Mouse (Mus musculus) liver, embryonic 12.5 days (tissue): ENCODE data around the gene Anks1b. TPM values are rescaled to one million over a fixed set of nuclear protein-coding genes. Genes with fewer than 3 reads are reported as not detected.

Experiments
- ATAC-seq: fragments of 200-750 bp; cut with Nextera tagmentation; 2 replicates; pipeline ENCODE4 v1.8.0; 2017; ENCODE audit warnings: moderate number of reproducible peaks, mild to moderate bottlenecking, moderate library complexity
- H3K27ac ChIP-seq: fragments of 300-500 bp; sonication (generic); 2 replicates; pipeline ENCODE4 v1.5.1; 2016; ENCODE audit warnings: mild to moderate bottlenecking
- H3K27me3 ChIP-seq: fragments of 300-500 bp; sonication (generic); replicated peaks from 2 replicates; pipeline ENCODE4 v1.6.1; 2016; ENCODE audit warnings: mild to moderate bottlenecking, moderate library complexity
- H3K36me3 ChIP-seq: fragments of 300-500 bp; sonication (generic); 2 replicates; pipeline ENCODE4 v1.6.1; 2016; ENCODE audit warnings: mild to moderate bottlenecking, moderate library complexity
- H3K4me1 ChIP-seq: fragments of 300-500 bp; sonication (generic); 2 replicates; pipeline ENCODE4 v1.6.1; 2016
- H3K4me2 ChIP-seq: fragments of 300-500 bp; sonication (generic); 2 replicates; pipeline ENCODE4 v1.6.1; 2016; ENCODE audit warnings: mild to moderate bottlenecking, moderate library complexity
- H3K4me3 ChIP-seq: fragments of 300-500 bp; sonication (generic); 2 replicates; pipeline ENCODE4 v1.5.1; 2016; ENCODE audit warnings: mild to moderate bottlenecking, moderate library complexity
- H3K9ac ChIP-seq: fragments of 300-500 bp; sonication (generic); 2 replicates; pipeline ENCODE4 v1.6.1; 2016; ENCODE audit warnings: mild to moderate bottlenecking, moderate library complexity
- H3K9me3 ChIP-seq: fragments of 300-500 bp; sonication (generic); replicated peaks from 2 replicates; pipeline ENCODE4 v1.6.1; 2016; ENCODE audit warnings: mild to moderate bottlenecking, moderate library complexity
- WGBS: fragments of 180-500 bp; shearing (Covaris S2); methylation state at CpG from one replicate; pipeline ENCODE4 v1.1.7; 2016; ENCODE audit not compliant: insufficient replicate concordance; 5-methylcytosine and 5-hydroxymethylcytosine counted together
- polyA plus RNA-seq: library from polyadenylated mRNA; unstranded; fragments of >200 nt; fragmentation: Nextera tagmentation; extraction: Ambion mirVana; gene quantifications from 2 replicates; pipeline ENCODE4 v1.2.1, GENCODE M21; 2016

Anks1b gene
- polyA plus RNA-seq, 1 experiment from 2014 or later: 0.02 TPM

DNA sequence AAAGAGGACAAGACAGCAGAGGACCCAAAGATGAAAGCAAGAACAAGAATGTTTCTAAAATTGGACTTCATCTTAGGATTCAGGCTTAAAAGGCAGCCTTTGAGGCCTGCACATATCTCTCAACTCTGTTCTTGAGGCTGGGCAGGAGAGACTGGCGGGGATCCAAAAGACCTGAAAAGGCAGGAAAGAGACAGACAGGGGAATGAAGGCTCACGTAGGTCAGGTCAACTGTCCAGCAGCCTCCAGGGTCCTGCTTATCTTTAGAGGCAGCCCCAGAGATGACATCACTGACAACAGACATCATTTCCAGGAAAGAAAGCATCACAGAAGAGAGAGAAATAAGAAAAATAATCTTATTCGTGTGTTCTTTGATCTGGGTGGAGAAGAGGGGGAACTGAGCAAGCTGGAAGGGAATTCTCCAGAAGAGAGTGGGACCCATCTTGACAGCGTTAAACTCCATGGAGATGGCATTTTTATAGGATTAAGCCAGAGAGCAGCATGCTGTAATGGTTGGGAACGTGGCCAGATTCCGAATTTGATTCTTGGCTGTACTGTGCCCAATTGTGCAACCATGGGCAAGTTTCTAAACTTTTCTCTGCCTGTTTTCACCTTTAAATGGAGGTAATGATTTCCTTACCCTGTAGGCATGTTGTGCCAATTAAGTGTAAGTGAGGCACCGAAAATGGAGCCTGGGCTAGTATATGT is 784.3 kb downstream of the Anks1b start:
- Histone ChIP-seq H3K4me2 (no peak overlapping the region), H3K27ac (no peak overlapping the region), H3K36me3 (no peaks in the 10 kb centered on the region), H3K27me3 (no peaks in the 10 kb centered on the region), H3K4me3 (no peak overlapping the region), H3K9me3 (no peaks in the 10 kb centered on the region), H3K9ac (no peak overlapping the region), H3K4me1 (no peaks in the 10 kb centered on the region)
- ATAC-seq: no peak
- WGBS: 56% methylated on average over 7 of the region's 7 CpGs

DNA sequence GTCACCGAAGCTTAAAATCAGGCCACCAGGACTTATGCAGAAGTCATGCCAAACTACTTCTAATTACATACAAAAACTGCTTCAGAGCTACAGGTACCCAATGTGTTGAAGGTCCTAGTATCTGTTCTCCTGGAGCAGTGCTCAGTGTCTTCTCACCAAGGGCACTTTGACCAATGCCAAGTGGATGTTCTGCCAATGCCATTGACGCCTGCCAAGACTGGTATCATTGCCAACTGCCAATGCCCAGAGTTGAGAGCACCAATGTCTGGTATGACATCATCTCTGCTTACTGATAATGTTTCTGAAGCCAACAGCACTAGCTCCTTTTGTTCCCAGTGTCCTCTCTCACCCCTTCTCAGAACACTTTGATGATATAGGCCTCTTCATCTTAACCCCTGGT is 793.4 kb downstream of the Anks1b start:
- H3K9me3 ChIP-seq: no peaks in the 10 kb centered on the region
- 56% methylated on average over 2 of the region's 2 CpGs for WGBS
- ATAC-seq: no peak

DNA sequence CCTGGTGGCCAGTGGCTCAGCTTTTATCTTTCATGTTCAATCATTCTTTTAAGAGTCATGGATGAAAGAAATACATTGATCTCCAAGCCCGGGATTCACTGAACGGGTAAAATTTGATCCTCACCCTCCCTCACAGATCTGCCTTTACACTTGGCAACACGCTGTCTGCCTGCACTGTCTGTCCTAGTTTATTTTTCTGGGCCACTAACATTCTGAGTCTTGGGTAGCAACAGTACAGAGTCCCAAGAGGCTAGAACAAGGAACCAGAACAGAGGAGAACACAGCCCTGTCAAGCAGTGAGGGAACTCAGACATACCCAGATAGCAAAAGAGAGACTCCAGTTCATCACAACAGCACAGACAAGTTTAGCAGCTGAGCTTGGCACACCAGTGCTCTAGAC is 797.0 kb downstream of the Anks1b start:
- Histone ChIP-seq H3K9ac (no peak overlapping the region), H3K27me3 (no peaks in the 10 kb centered on the region), H3K4me2 (no peak overlapping the region), H3K4me1 (no peaks in the 10 kb centered on the region), H3K36me3 (no peaks in the 10 kb centered on the region), H3K9me3 (no peaks in the 10 kb centered on the region), H3K4me3 (no peak overlapping the region), H3K27ac (no peak overlapping the region)
- WGBS: 60% methylated on average over 3 of the region's 3 CpGs
- ATAC-seq: no peak

More for the DNA sequence above, 793.4 kb downstream of the Anks1b start:
- H3K36me3 ChIP-seq: no peaks in the 10 kb centered on the region
- H3K27me3 ChIP-seq: no peaks in the 10 kb centered on the region
- H3K4me3 ChIP-seq: no peak overlapping the region
- H3K4me1 ChIP-seq: no peaks in the 10 kb centered on the region
- no peak overlapping the region for H3K27ac ChIP-seq
- no peak overlapping the region for H3K4me2 ChIP-seq
- H3K9ac ChIP-seq: no peak overlapping the region

DNA sequence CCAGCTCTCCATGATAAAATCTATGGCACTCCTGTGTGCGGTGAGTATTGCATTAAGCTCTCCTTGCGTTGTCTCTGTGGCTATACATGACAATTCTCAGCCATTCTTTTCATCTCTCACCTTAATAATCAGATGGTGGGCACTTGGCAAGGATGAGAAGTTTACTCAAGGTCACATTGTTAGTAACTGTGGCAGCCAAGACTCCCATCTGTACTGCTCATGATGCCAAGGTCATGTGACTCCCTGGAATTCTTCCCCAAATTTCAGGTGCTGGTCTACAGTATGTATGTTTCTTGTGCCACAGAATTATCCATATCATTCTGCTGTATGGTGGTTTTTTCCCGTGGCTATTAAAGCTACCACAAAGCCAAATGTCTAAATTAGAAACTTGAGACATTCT is 798.8 kb downstream of the Anks1b start:
- Histone ChIP-seq H3K27me3 (no peaks in the 10 kb centered on the region), H3K9ac (no peak overlapping the region), H3K27ac (no peak overlapping the region), H3K4me2 (no peak overlapping the region), H3K36me3 (no peaks in the 10 kb centered on the region), H3K4me3 (no peak overlapping the region), H3K9me3 (no peaks in the 10 kb centered on the region), H3K4me1 (no peaks in the 10 kb centered on the region)
- ATAC-seq: no peak
- WGBS: 57% methylated on average over 3 of the region's 3 CpGs

DNA sequence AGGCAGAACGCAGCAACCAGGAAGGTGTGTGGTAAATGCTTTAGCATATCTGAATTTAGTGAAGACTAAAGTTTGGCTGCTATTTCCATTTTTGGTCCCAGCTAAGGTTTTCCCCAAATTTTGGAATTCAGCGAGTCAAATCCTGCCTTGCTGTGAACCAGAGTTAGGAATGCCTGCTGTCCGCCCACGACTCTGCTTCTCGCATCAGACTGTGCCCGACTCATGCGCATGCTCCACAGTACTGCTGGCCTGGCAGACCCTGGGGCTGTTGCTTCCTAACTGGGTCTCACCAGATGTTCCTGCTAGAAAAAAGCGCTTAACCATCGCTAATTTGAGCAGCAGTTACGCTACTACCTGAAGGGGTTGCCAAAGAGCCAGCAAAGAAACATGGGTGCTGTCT is 801.1 kb downstream of the Anks1b start:
- 76% methylated on average over 10 of the region's 10 CpGs for WGBS
- Histone ChIP-seq H3K27ac (no peak overlapping the region), H3K36me3 (no peaks in the 10 kb centered on the region), H3K4me1 (no peaks in the 10 kb centered on the region), H3K9me3 (no peaks in the 10 kb centered on the region), H3K4me2 (no peak overlapping the region), H3K4me3 (no peak overlapping the region), H3K9ac (no peak overlapping the region), H3K27me3 (no peaks in the 10 kb centered on the region)
- no peak for ATAC-seq

DNA sequence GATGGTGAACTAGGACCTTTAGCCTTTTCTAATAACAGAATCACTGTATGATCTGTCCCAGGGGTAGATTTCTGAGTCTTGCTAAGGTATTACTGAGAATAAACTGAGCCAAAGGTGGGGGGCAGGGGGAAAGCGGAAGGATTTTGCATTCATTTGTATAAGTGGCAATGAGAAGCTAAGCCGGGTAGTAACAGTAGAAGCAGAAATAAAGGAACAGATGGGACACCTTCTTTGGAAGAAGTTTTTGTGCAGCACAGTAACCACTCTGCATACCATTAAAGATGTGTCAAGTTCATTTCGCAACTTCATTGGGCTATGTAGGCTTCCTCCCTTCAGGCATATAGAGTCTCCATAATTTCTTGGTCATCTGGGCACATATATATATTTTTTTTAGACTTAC is 804.1 kb downstream of the Anks1b start:
- Histone ChIP-seq H3K27ac (no peak overlapping the region), H3K9ac (no peak overlapping the region), H3K27me3 (no peaks in the 10 kb centered on the region), H3K4me3 (no peak overlapping the region), H3K36me3 (no peaks in the 10 kb centered on the region), H3K9me3 (no peaks in the 10 kb centered on the region), H3K4me2 (no peak overlapping the region), H3K4me1 (no peaks in the 10 kb centered on the region)
- ATAC-seq: no peak
- WGBS: 79% methylated on average over 3 of the region's 3 CpGs

DNA sequence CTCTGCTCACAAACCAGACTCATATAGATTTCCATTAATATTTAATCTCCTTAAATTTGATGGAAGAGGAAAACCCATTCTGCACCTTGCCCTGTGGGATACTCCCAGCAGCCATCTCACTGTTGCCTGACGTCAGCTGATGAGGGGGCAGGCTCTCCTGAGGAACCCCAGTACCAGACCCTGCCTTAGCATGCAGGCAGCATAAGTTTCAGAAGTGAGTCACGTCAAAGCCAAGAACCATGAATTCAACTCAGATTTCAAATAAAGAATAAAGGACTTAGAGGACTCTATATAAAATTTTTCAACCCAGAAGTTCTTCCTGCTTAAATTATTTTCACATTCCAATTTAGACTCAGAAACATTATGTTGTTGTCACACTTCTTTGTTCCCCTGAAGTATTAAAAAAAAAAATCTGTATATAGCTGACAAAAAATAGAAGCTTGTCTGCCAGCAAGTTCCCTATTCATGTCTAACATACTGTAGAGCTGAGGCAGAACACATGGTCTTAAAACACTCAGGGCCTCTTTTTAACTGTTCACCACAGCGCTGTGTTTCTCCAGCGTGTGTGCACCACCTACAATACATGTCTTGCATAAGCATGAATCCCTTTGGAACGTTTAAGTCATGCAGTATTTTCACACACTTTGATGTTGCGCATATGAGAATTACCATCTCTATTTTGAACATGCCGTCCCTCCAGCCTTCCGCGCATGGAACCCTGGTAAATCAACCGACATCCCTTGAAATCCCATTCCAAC is 806.6 kb downstream of the Anks1b start:
- H3K27me3 ChIP-seq: no peaks in the 10 kb centered on the region
- no peaks in the 10 kb centered on the region for H3K36me3 ChIP-seq
- H3K27ac ChIP-seq: no peak overlapping the region
- H3K4me2 ChIP-seq: no peak overlapping the region
- H3K4me1 ChIP-seq: no peaks in the 10 kb centered on the region
- H3K4me3 ChIP-seq: no peak overlapping the region
- H3K9me3 ChIP-seq: no peaks in the 10 kb centered on the region
- H3K9ac ChIP-seq: no peak overlapping the region
- WGBS: 83% methylated on average over 10 of the region's 10 CpGs
- no peak for ATAC-seq

DNA sequence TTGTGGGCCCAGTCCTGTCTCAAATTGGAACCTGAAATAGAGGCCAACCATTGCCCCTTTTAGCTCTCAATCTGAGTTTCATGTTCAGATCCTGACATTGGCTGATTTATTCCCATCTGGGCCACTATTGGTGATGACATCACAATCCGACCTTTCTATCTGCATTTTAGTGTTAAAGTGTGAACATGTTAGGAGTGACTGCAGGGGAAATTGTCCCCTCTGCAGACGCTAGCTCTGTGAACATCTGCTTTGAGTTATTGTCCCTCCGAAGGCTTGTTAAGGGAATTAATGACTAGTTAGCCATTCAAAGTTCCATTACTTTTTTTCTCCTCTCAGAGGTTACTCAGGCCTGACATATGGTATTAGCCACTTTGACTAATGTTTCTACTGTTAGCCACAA is 810.5 kb downstream of the Anks1b start:
- H3K9ac ChIP-seq: no peak overlapping the region
- H3K9me3 ChIP-seq: no peaks in the 10 kb centered on the region
- no peaks in the 10 kb centered on the region for H3K36me3 ChIP-seq
- 53% methylated on average over 3 of the region's 3 CpGs for WGBS
- H3K27me3 ChIP-seq: no peaks in the 10 kb centered on the region
- no peak overlapping the region for H3K4me3 ChIP-seq
- no peak overlapping the region for H3K4me2 ChIP-seq
- H3K27ac ChIP-seq: no peak overlapping the region
- no peak for ATAC-seq
- H3K4me1 ChIP-seq: no peaks in the 10 kb centered on the region

DNA sequence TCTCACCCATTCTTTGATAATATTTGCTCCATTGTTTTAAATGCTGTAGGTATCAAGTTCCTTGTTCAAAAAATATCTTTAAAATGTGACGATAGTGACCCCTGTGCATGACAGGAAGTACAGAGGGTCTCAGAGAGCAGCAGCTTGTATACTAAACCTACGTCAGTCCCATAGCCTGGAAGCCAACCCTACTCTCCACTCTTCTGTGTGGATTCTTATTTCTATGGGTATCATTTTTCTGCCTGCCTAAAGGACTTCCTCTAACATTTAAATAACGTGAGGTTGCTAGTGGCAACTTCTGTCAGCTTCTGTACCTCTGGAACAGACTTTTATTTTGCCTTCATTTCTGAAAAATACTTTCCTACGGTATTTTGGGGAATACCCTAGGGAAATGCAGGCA is 812.1 kb downstream of the Anks1b start:
- H3K4me3 ChIP-seq: no peak overlapping the region
- H3K9me3 ChIP-seq: no peaks in the 10 kb centered on the region
- 50% methylated on average over 4 of the region's 4 CpGs for WGBS
- H3K4me1 ChIP-seq: no peaks in the 10 kb centered on the region
- H3K36me3 ChIP-seq: no peaks in the 10 kb centered on the region
- H3K27me3 ChIP-seq: no peaks in the 10 kb centered on the region
- H3K27ac ChIP-seq: no peak overlapping the region
- no peak overlapping the region for H3K4me2 ChIP-seq
- no peak overlapping the region for H3K9ac ChIP-seq
- no peak for ATAC-seq

DNA sequence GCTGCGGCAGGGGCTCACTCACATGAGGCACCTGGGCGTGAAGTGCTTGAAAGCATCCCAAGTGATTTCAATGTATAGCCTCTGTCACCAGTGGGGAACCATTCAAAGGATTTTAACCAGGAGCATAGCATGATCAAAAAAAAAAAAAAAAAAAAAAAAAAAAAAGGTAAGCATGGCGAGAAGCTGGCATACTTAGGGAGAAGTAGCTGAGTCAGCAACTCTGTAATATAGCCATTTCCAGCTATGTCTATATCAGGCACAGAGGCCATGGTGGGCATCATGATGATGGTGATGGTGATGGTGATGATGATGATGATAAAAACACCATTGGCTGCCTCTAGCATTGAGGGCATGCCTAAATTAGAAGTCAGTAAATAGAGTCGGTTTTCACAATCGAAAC is 814.8 kb downstream of the Anks1b start:
- H3K4me3 ChIP-seq: no peak overlapping the region
- no peaks in the 10 kb centered on the region for H3K36me3 ChIP-seq
- H3K27me3 ChIP-seq: no peaks in the 10 kb centered on the region
- H3K9me3 ChIP-seq: no peaks in the 10 kb centered on the region
- WGBS: 79% methylated on average over 5 of the region's 5 CpGs
- H3K4me1 ChIP-seq: no peaks in the 10 kb centered on the region
- no peak overlapping the region for H3K4me2 ChIP-seq
- H3K9ac ChIP-seq: no peak overlapping the region
- no peak for ATAC-seq
- no peak overlapping the region for H3K27ac ChIP-seq

DNA sequence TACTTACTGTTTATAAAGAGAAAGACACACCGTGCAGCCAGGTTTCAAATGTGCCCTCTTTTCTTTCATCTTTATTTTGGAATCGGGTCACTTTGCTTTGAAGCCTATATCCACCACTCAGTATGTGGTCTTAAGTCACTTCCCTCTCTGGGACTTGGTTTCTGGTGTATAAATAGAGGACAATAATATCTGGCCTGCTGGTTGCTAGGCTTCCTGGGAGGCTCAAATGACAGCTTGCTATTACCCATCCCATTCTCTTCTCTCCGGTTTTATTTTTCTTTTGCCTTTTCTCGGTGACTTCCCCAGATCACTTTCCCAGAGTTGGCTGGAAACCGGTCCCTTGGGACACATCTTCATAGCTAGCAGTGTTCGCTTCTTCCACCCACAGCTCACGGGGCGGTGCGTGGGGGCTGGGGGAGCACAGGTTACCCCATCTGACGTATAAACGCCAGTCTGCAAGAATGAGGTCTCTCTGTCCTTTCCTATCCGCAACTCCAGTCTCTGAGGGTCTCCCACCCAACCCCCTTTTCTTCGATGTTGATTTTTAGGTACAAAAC is 815.5 kb downstream of the Anks1b start:
- Histone ChIP-seq H3K9ac (no peak overlapping the region), H3K27ac (no peak overlapping the region), H3K4me3 (no peak overlapping the region), H3K4me1 (no peaks in the 10 kb centered on the region), H3K36me3 (no peaks in the 10 kb centered on the region), H3K4me2 (no peak overlapping the region), H3K9me3 (no peaks in the 10 kb centered on the region), H3K27me3 (no peaks in the 10 kb centered on the region)
- ATAC-seq: no peak
- 75% methylated on average over 13 of the region's 13 CpGs for WGBS

DNA sequence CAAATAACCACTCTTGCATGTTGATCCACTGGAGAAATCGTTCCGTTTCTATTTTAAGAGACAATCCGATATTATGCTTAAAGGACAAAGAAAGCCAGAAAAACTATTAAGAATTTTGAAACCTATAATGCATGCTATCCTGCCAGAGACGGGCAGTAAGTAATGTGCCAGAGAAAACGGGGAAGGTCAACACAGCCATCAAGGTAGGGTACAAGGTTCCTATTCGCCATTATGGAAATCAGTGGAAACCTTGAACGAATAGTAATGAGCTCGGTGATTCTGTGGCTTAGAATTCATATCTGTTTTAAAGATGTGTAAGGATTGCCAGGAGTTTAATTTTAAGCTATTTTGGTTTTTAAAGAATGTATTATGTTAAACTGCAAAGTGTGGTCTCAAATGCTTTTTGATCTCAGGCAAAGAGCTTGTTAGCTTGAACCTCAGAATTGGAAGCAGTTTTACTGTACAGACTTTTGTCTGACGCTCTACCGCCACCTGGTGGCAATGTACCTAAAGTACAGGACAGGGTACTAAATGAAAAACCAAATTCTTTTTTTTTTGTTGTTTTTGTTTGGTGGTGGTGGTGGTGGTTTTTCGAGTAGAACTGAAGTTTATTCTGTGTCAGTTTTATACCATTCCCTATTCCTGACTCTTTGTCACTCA is 816.7 kb downstream of the Anks1b start:
- no peak for ATAC-seq
- WGBS: 49% methylated on average over 11 of the region's 11 CpGs
- Histone ChIP-seq H3K4me3 (no peak overlapping the region), H3K4me1 (no peaks in the 10 kb centered on the region), H3K27ac (no peak overlapping the region), H3K4me2 (no peak overlapping the region), H3K9me3 (no peaks in the 10 kb centered on the region), H3K27me3 (no peaks in the 10 kb centered on the region), H3K36me3 (no peaks in the 10 kb centered on the region), H3K9ac (no peak overlapping the region)
